Mouse (Mus musculus) limb, embryonic 13.5 days (tissue): ENCODE results near the gene Crhr1. TPM values are rescaled to one million over a fixed set of nuclear protein-coding genes. Genes with fewer than 3 reads are reported as not detected.

Experiments used
- ATAC-seq: fragments of 200-750 bp; cut with Nextera tagmentation; 2 replicates; pipeline ENCODE4 v1.8.0; 2017; ENCODE audit warnings: low read depth, moderate number of reproducible peaks, moderate TSS enrichment; ENCODE audit not compliant: low FRiP score
- H3K27ac ChIP-seq: fragments of 300-500 bp; sonication (generic); 2 replicates; pipeline ENCODE4 v1.5.1; 2015; ENCODE audit warnings: inconsistent platforms, mild to moderate bottlenecking, moderate library complexity
- H3K27me3 ChIP-seq: fragments of 300-500 bp; sonication (generic); 2 replicates; pipeline ENCODE4 v1.6.1; 2015; ENCODE audit warnings: mild to moderate bottlenecking, inconsistent platforms
- H3K36me3 ChIP-seq: fragments of 300-500 bp; sonication (generic); 2 replicates; pipeline ENCODE4 v1.6.1; 2015; ENCODE audit warnings: inconsistent platforms, mild to moderate bottlenecking, moderate library complexity
- H3K4me1 ChIP-seq: fragments of 300-500 bp; sonication (generic); 2 replicates; pipeline ENCODE4 v1.6.1; 2015; ENCODE audit warnings: inconsistent platforms
- H3K4me2 ChIP-seq: fragments of 300-500 bp; sonication (generic); replicated peaks from 2 replicates; pipeline ENCODE4 v1.6.1; 2015; ENCODE audit warnings: inconsistent platforms, mild to moderate bottlenecking, moderate library complexity
- H3K4me3 ChIP-seq: fragments of 300-500 bp; sonication (generic); 2 replicates; pipeline ENCODE4 v1.5.1; 2015; ENCODE audit warnings: moderate library complexity, mild to moderate bottlenecking, inconsistent platforms
- H3K9ac ChIP-seq: fragments of 300-500 bp; sonication (generic); 2 replicates; pipeline ENCODE4 v1.6.1; 2015; ENCODE audit warnings: mild to moderate bottlenecking, inconsistent platforms
- H3K9me3 ChIP-seq: fragments of 300-500 bp; sonication (generic); 2 replicates; pipeline ENCODE4 v1.6.1; 2016; ENCODE audit warnings: inconsistent platforms
- WGBS: fragments of 180-500 bp; shearing (Covaris S2); methylation state at CpG from one replicate; pipeline ENCODE4 v1.1.7; 2015; 5-methylcytosine and 5-hydroxymethylcytosine counted together
- polyA plus RNA-seq: library from polyadenylated mRNA; unstranded; fragments of >200 nt; fragmentation: Nextera tagmentation; extraction: Ambion mirVana; gene quantifications from 2 replicates; pipeline ENCODE4 v1.2.1, GENCODE M21; 2015

Gene Crhr1
- polyA plus RNA-seq, 1 experiment from 2014 or later: 0.09 TPM

DNA sequence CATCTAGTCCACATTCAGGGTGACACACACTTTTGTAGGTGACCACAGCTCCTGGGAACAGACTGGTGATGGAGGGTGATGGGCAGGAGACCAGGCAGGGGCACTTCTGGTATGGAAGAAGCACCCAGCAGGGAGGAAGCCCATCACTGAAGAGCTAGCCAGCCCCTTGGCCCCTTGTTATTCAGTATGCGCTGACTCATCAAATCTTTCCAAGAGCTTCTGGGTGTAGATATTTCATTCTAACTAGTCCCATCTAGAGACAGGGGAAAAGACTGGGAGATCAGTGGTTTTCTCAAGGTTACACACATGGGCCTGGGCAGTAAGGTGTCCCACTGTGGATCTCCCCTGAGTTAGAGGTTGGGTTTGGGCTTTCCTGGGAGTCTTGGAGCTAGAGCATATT is 12.3 kb downstream of the Crhr1 start:
- ATAC-seq: no peak
- 100% methylated on average over 1 of the region's 1 CpGs for WGBS

DNA sequence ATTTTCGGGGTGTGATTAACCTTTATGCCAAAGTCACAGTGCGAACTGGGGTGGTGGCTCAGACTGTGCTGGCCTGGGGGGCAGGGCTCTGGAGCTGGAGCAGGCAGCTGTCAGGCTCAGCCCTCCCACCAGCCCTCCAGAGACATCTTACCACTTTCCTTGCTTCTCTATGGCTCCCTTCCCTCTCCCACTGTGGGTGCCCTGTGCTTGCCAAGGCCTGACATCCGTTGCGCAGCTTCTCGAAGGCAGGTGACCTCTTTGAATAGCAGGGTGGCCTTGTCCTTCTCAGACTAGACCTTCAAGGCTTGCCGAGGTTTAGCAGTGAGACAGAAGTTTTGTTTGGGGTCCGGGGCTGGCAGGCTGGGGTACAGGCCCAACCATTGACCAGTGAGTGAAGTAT is 16.1 kb downstream of the Crhr1 start:
- 73% methylated on average over 7 of the region's 7 CpGs for WGBS
- Histone ChIP-seq H3K9ac (no peak overlapping the region), H3K4me2 (no peak overlapping the region), H3K27ac (no peak overlapping the region), H3K27me3 (no peaks in the 10 kb centered on the region), H3K36me3 (no peaks in the 10 kb centered on the region), H3K4me3 (no peak overlapping the region), H3K4me1 (no peaks in the 10 kb centered on the region), H3K9me3 (no peaks in the 10 kb centered on the region)
- no peak for ATAC-seq

More for the DNA sequence above, 12.3 kb downstream of the Crhr1 start:
- no peak overlapping the region for H3K27ac ChIP-seq
- peaks cover 3% of the 10 kb centered on the region; the same call in 1 of the 2 replicates for H3K27me3 ChIP-seq
- H3K4me1 ChIP-seq: no peaks in the 10 kb centered on the region
- H3K4me2 ChIP-seq: no peak overlapping the region
- no peak overlapping the region for H3K4me3 ChIP-seq
- no peak overlapping the region for H3K9ac ChIP-seq
- no peaks in the 10 kb centered on the region for H3K9me3 ChIP-seq
- H3K36me3 ChIP-seq: no peaks in the 10 kb centered on the region

DNA sequence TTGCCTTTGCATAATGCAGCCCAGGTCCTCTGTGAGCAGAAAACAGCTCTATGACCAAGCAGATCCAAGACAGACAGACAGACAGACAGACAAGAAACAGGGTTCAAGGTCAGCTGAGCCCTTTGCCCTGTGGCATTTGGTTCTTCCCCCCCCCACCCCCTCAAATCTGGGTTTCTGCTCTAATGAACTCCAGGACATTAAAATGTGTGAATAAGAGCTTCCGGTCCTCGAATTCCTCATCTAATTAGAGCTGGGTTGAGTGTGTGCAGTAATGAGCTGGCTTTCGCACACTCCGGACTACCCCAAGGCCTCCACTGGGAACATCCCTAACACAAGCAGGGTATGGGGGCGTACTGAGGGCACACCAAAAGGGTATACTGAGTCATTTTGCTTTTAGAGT is 18.3 kb downstream of the Crhr1 start:
- Histone ChIP-seq H3K9me3 (no peaks in the 10 kb centered on the region), H3K4me1 (no peaks in the 10 kb centered on the region), H3K4me2 (no peak overlapping the region), H3K9ac (no peak overlapping the region), H3K27me3 (no peaks in the 10 kb centered on the region), H3K27ac (no peak overlapping the region), H3K4me3 (no peak overlapping the region), H3K36me3 (no peaks in the 10 kb centered on the region)
- WGBS: 42% methylated on average over 5 of the region's 5 CpGs
- ATAC-seq: no peak

DNA sequence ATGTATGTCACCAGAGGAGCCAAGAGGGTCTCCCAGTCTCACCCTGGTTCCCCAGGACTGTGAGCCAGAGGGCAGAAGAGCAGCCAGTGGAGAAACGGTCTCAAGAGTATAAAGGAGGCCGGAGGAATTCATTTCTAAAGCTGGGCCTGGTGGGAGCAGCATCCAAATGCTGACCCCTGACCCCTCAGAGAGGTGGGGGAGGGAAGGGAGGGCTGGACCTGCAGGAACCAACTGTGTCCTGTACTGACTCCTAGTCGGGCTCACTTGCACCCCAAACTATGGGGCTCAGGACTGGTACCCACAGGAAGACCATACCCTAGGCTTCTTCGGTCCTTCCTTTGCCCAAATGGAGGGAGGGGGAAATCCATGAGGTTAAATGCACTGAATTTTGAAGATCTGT is 21.7 kb downstream of the Crhr1 start:
- H3K4me1 ChIP-seq: peaks cover 12% of the 10 kb centered on the region
- H3K27ac ChIP-seq: no peak overlapping the region
- no peak overlapping the region for H3K4me2 ChIP-seq
- H3K36me3 ChIP-seq: no peaks in the 10 kb centered on the region
- H3K4me3 ChIP-seq: no peak overlapping the region
- H3K27me3 ChIP-seq: peaks cover 26% of the 10 kb centered on the region
- ATAC-seq: no peak
- H3K9me3 ChIP-seq: no peaks in the 10 kb centered on the region
- H3K9ac ChIP-seq: no peak overlapping the region
- WGBS: 47% methylated on average over 4 of the region's 4 CpGs

DNA sequence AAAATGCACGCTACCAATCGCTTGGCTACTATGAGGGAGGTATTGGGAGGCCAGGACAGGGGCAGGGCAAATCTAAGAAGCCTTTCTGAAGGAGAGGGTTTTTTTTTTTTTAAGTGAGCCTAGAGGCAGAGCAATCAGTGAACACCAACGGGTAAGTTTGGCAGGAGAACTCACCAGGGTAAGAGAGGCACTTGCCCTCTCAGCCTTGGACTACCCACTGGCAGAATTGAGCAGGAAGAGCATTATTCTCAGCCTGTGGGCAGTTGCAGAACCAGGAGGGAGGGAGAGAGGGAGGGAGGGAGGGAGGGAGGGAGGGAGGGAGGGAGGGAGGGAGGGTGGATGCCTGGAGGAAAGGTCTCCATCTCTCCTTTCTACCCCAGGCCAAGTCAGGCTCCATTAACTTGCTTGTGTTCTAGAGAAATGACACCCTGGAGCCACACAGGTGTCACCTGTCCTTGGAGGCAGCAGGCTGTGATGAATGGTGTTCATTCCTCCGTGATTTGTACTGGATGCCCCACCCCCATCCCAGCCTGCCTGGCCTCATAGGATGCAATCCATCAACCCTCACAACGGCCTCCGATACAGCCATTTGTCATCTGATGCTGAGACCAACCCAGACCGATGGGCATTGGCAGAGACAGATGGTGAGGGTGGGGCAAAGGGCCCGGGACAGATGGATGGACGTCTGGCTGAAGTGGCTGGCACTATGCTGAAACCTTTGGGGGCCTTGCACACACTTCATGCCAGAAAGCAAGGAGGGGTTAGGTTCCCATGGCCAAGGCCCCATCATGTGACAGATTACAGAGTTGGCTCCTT is 22.4 kb downstream of the Crhr1 start:
- H3K36me3 ChIP-seq: no peaks in the 10 kb centered on the region
- ATAC-seq: no peak
- no peak overlapping the region for H3K27ac ChIP-seq
- peaks cover 12% of the 10 kb centered on the region for H3K4me1 ChIP-seq
- H3K9ac ChIP-seq: no peak overlapping the region
- H3K4me3 ChIP-seq: no peak overlapping the region
- 24% methylated on average over 9 of the region's 9 CpGs for WGBS
- H3K27me3 ChIP-seq: peaks cover 33% of the 10 kb centered on the region
- no peaks in the 10 kb centered on the region for H3K9me3 ChIP-seq
- H3K4me2 ChIP-seq: no peak overlapping the region

DNA sequence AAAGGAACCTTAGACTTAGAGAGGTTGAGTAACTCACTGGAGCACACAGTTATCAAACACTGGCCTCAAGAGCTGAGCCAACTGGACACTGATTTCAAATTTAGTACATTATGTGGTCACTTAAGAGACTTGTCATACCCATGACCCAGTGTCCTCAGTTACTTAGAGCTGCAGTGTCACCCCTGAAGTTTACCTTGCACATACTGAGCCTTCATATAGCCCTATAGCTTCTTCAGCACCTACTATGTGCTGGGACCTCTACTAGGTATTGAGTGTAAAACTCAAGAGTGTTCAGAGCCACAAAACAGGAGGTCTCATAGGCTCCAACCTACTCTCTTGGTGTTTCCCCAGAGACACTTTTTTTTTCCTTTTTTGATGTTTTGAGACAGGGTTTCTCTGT is 23.2 kb downstream of the Crhr1 start:
- no peak for ATAC-seq
- Histone ChIP-seq H3K27me3 (peaks cover 33% of the 10 kb centered on the region), H3K9me3 (no peaks in the 10 kb centered on the region)

DNA sequence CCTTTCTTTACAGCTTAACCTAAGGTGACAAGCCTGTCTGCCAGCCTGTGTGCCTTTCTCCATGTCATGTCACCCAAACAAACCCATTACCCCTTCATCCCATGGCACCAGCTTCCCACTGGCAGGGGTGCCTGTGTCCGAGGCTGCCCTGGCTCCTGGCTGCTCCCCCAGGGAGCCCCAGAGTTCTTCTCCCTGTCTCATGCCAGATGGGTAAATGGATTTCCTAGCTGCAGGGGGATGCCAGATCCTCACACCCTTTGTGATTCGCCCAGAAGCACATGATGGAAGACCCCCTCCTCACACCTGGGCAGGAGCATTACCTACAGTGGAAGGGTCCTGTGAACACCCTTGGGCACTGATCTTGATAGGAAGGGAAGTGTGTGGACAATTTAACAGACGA is 23.7 kb downstream of the Crhr1 start:
- 66% methylated on average over 3 of the region's 3 CpGs for WGBS
- peaks cover 12% of the 10 kb centered on the region for H3K4me1 ChIP-seq

More for the DNA sequence above, 23.2 kb downstream of the Crhr1 start:
- Histone ChIP-seq H3K27ac (no peak overlapping the region), H3K4me3 (no peak overlapping the region), H3K9ac (no peak overlapping the region), H3K4me2 (no peak overlapping the region), H3K4me1 (peaks cover 12% of the 10 kb centered on the region), H3K36me3 (no peaks in the 10 kb centered on the region)

DNA sequence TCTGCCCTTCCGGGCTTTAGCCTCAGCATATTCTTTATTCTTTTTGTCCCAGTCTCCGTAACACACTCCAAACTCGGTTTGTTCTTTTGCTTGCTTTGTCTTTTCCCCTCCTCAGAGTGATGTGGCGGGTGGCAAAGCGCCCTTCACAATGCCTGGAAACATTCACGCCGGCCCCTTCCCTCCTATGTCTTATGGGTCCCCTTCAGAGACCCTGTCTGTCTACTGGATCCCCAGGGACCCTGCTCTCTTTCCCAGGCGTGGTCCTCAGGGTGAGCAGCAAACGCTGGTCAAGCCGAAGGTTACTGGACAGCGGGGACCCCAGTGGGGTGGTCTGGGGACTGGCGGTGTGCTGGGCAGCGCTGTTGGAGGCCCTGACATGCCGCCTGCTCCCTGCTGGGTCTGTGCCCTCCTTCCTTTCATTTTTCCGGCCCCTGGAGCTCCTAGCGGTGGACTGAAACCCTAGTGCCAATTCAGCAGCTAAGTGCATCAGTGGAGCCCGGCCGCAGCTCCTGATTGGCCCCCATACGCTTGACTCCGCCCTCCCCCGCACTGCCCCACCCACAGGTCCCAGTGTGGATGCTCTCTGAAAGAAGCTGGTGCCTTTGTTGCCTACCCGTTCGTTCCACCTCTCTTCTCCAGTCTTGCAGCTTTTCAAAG is 25.1 kb downstream of the Crhr1 start:
- peak; percentile 90 for ATAC-seq
- Histone ChIP-seq H3K9ac (peak overlapping the region; percentile 45), H3K36me3 (no peaks in the 10 kb centered on the region), H3K27ac (no peak overlapping the region), H3K4me1 (peaks cover 12% of the 10 kb centered on the region), H3K27me3 (peaks cover 33% of the 10 kb centered on the region), H3K9me3 (no peaks in the 10 kb centered on the region), H3K4me2 (peak overlapping the region; percentile 73), H3K4me3 (peak overlapping the region; percentile 40)
- 6% methylated on average over 23 of the region's 23 CpGs for WGBS

More for the DNA sequence above, 23.7 kb downstream of the Crhr1 start:
- no peak overlapping the region for H3K9ac ChIP-seq
- H3K4me2 ChIP-seq: no peak overlapping the region
- no peak overlapping the region for H3K4me3 ChIP-seq
- H3K27ac ChIP-seq: no peak overlapping the region
- H3K36me3 ChIP-seq: no peaks in the 10 kb centered on the region
- no peaks in the 10 kb centered on the region for H3K9me3 ChIP-seq
- peaks cover 33% of the 10 kb centered on the region for H3K27me3 ChIP-seq
- no peak for ATAC-seq

DNA sequence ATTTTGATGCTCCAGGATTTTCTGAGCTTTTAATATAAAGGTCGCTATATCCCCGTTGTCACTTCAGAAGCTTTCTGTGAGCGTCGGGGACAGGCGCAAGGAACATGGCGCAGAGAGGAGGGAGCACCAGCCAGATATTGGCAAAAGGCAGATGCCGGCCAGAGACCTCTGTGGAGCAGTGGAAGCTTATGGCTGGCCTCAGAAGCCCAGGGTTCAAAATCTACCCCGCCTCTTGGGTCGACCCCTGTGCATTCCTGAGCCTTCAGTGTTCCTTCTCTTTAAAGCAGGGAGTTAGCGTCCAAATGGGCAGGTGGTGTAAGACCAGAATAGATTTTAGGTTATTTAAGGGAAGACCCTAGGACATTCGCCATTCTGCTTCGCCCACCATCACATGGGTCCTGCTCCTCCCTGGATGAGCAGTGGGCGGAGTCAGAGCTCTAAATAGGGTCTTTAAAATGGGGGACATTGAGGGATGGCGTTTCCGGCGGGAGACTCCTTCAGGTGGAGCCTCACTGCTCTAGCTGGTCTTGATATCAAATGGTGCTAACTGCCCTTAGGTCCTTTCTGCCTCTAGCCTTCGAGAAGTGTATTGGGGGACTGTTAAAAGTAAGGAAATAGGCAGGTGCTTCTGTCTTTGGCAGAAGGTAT is 25.7 kb downstream of the Crhr1 start:
- WGBS: 7% methylated on average over 17 of the region's 17 CpGs
- peak overlapping the region; percentile 40 for H3K4me3 ChIP-seq
- no peaks in the 10 kb centered on the region for H3K36me3 ChIP-seq
- H3K4me1 ChIP-seq: peaks cover 12% of the 10 kb centered on the region
- H3K27ac ChIP-seq: no peak overlapping the region
- H3K27me3 ChIP-seq: peaks cover 33% of the 10 kb centered on the region
- no peaks in the 10 kb centered on the region for H3K9me3 ChIP-seq
- H3K4me2 ChIP-seq: peak overlapping the region; percentile 73
- peak overlapping the region; percentile 45 for H3K9ac ChIP-seq
- no peak for ATAC-seq

DNA sequence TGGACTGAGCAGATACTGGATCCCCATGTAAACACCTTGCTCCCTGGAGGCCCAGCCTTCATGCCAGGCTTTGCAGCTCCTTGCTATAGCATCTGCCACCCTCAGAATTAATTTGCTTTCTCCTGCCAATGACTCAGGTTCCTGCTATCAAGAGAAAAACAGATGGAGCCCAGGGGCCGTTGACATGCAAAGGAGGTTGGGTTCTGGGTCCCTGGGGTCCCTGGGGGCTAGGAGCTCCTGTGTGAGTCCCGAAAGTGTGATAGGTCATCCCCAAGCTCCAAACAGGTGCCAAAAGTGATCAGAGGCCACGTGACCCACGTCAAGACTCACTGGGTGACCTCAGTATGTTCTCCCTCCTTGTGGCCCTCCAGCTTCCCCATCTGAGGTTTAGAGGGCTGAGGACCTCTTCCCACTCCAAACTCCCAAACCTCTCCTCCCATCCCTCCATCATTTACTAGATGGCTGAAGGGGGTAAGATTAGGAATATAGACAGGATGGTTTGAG is 27.2 kb downstream of the Crhr1 start:
- Histone ChIP-seq H3K27ac (no peak overlapping the region), H3K9ac (no peak overlapping the region), H3K4me1 (peaks cover 12% of the 10 kb centered on the region), H3K9me3 (no peaks in the 10 kb centered on the region), H3K27me3 (peaks cover 33% of the 10 kb centered on the region), H3K4me2 (no peak overlapping the region), H3K4me3 (no peak overlapping the region), H3K36me3 (no peaks in the 10 kb centered on the region)
- WGBS: 74% methylated on average over 4 of the region's 4 CpGs
- ATAC-seq: no peak

DNA sequence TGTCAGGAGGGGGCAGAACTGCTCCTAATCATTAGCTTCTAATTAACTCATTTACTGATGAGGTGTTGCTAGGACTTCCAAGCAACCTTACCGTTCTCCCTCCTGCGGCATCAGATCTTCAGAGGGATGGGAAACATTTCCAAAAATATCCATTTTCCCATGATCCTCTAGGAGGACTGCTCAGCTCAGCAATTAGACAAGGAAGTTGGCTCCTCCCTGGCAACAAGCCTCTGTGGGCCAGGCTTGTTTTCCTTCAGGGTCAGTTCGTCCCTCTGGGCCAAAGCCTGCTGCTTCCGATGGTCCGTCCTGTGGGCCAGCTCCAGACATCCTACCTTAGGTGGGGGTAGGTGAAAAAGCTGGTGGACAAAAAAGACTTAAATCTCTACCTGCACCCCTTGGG is 28.5 kb downstream of the Crhr1 start:
- H3K4me1 ChIP-seq: peaks cover 12% of the 10 kb centered on the region
- no peak overlapping the region for H3K9ac ChIP-seq
- 77% methylated on average over 5 of the region's 5 CpGs for WGBS
- no peak for ATAC-seq
- H3K9me3 ChIP-seq: no peaks in the 10 kb centered on the region
- peaks cover 32% of the 10 kb centered on the region for H3K27me3 ChIP-seq
- H3K36me3 ChIP-seq: no peaks in the 10 kb centered on the region
- no peak overlapping the region for H3K4me3 ChIP-seq
- no peak overlapping the region for H3K27ac ChIP-seq
- no peak overlapping the region for H3K4me2 ChIP-seq

DNA sequence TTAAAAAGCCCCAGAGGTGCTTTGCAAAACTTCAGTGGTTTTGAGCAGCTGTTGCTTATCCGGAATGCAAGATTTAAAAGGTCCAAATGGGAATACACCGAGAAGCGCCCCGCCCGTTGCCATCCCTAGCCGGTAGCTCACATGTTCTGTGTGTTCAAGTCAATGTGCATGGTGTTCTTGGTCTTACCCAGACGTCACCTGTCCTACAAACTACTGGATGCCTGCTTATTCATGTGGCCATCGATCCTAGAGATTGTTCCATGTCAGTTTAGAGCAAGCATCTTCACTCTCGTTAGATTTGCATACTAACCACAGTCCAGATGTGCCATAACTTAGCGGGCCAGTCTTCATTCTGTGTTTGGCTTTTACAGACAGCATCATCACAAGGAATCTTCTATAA is 31.6 kb downstream of the Crhr1 start:
- H3K9ac ChIP-seq: no peak overlapping the region
- H3K4me2 ChIP-seq: no peak overlapping the region
- no peaks in the 10 kb centered on the region for H3K4me1 ChIP-seq
- H3K9me3 ChIP-seq: no peaks in the 10 kb centered on the region
- H3K36me3 ChIP-seq: no peaks in the 10 kb centered on the region
- H3K27ac ChIP-seq: no peak overlapping the region
- H3K4me3 ChIP-seq: no peak overlapping the region
- no peak for ATAC-seq
- WGBS: 86% methylated on average over 10 of the region's 10 CpGs
- H3K27me3 ChIP-seq: peaks cover 16% of the 10 kb centered on the region; the same call in 1 of the 2 replicates
